Mouse (Mus musculus) lung, postnatal 4 days (tissue): ENCODE measurements around the gene Spaca3.
A peak's percentile ranks its signal among the peaks of the same experiment; 100 is the strongest.

Source experiments
- DNase-seq, 2 experiments: peaks; one replicate each; pipeline ENCODE4 v3.0.0; 2021

Spaca3 gene

GRCm38 (mm10) chr11:80858065-80858464 lies at the start of gene Spaca3:
Spaca3 (plus strand) TSS chr11:80858365.
- no peak for DNase-seq

GRCm38 (mm10) chr11:80808551-80809070 lies 49.6 kb upstream of the Spaca3 start:
- peak; percentile 49 to 69 for DNase-seq

- no peak for DNase-seq
These were observed 48.5 kb upstream of the Spaca3 start for GRCm38 (mm10) chr11:80809666-80809992.

DNA sequence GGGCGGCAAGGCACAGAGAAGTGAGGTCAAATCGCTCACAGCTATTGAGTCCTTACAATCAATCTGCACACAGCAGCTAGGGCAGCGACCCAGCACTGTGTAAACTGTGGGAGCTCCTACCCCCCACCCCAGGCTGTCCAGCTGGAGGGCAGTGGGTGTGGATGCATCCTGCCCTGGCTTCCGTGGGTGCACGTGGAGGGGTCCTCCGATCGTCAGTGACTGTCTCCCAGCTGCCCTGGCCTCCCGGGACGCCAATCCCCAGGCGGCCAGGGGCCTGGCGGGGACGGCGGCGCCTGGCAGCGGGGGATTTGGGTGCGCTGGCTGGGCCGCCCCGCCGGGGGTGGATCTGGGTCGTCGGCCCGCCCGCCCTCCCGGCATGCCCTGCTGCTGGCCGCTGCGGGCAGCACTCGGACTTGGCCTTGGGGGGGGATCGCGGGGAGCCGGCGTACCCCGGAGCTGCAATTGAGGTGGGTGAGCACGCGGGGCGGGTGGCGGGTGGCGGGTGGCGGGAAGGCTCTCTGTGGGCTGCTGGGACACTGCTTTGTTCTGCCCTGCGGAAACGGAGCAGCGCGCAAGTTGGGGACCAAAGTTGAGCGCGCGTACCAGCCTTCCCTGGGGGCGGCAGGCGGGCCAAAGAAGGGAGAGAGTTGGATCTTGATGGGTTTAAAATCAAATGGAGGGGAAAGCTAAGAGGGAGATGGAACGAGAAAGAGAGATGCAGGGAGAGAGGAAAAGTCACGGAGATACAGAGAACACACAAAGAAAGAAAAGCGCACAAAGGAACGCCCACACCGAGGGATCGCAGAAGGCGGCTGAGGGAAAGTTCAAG lies 48.0 kb upstream of the Spaca3 start, which contains the start of gene Tmem98:
Gene Tmem98 (plus strand): TSS at position 183 of the 829 bp plus-strand sequence.
- DNase-seq, result peak; percentile 66 to 80

GRCm38 (mm10) chr11:80811156-80811555 lies 47.0 kb upstream of the Spaca3 start:
- DNase-seq, result no peak

DNA sequence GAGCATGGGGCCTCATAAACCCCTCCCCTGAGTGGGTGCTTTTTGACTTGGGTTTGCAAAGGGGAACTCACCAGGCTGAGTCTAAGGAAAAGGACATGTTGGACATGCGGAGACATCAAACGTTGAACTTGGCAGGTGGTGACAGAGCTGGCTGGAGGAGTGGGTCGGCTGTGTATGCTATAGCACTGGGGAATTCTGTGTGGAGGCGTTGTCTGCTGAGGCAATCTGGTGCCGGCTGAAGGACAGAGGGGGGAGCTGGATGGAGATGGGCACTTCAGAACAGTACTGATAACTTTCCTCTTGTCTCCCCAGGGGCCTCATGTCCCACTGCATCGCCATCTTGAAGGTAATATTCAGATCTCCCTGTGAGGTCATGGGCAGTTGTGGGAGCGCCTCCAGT lies 42.8 kb upstream of the Spaca3 start:
- DNase-seq, result no peak

DNA sequence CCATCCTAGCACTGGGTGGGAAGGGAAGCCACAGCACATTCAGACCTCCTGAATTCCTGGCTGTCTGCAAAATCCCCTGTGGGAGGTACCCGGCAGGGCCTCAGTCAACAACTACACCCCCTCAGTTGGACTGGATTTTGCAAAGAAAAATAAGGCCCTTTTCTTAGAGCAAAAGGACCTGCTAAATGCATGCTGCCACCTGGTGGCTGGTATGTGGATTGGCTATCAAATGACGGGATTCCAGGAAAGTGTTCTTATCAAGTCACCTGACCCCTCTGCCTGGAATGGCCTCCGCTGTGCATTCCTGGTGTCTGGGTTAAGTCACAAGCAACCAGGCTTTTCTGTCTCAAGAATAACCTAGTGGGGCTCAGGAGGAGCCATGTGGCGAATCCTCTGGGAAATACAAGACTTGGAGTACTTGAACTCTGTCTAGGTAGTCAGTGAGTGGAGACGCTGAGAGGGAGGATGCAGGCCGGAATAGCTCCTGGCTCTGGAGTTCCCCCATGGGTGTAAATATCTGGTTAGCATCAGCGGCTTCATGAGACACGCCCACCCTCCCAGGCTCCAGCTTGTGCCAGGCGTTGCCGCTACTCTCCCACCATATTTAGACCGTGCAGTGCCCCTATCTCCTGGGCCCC lies 40.0 kb upstream of the Spaca3 start:
- peak; percentile 84 to 86 for DNase-seq

DNA sequence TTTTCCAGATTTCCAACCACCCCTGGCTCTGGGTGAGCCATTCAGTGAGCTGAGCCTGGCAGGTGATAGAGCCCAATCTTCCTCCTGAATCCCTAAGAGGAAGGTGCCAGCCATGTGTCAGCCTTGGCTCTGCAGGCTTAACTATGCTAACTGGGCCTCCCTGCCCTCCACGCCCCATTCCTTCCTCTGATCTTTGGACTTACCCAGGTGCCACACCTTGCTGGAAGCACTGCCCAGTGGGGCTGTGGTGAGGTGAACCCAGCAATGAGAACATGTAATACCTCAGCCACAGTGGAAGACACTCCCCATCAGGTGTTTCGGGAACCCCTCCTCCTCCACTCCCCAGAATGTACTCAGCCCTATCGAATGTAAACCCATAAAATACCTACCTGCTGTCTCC lies 38.1 kb upstream of the Spaca3 start:
- peak in 1 of 2 experiments; percentile 66 for DNase-seq

- peak; percentile 54 to 68 for DNase-seq
These were observed 36.9 kb upstream of the Spaca3 start for GRCm38 (mm10) chr11:80821296-80821695.

DNA sequence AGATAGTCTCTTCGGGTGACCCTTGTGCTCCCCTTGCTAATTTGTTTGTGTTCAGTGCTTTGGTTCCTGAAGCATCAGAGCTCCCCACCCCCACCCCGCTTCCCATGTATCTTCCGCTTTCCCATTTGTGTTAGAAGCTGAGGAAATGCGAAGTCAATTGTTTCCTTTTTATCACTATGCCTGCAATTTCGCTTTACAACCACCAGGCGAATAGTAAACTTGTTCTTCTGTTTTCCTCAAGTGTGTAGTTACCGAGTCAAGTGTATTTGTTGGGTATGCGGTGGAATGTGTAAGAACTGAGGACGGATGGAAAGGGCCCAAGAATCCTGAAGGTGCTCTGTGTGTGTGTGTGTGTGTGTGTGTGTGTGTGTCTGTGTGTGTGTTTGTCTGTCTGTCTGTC lies 36.4 kb upstream of the Spaca3 start:
- DNase-seq, result no peak

DNA sequence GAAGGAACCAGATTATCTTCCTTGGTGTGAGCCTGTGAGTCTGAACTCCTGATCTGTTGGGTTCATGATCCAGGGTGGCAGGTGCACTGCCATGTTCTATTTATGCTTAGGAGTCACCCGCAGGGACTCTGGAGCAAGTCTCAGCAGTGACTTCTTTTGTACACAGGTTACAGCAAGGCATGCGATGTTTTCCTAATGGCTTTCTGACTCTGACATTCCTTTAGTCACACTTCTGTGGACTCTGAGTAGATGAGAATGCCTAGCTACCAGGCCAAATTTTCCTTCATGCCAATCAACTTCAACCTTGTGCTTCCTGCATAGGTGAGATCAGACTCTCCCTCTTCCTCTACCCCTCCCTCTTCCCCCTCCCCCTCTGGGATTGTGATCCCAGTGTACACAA lies 22.8 kb upstream of the Spaca3 start:
- DNase-seq, result no peak

GRCm38 (mm10) chr11:80835841-80836240 lies 22.3 kb upstream of the Spaca3 start:
- no peak for DNase-seq

DNA sequence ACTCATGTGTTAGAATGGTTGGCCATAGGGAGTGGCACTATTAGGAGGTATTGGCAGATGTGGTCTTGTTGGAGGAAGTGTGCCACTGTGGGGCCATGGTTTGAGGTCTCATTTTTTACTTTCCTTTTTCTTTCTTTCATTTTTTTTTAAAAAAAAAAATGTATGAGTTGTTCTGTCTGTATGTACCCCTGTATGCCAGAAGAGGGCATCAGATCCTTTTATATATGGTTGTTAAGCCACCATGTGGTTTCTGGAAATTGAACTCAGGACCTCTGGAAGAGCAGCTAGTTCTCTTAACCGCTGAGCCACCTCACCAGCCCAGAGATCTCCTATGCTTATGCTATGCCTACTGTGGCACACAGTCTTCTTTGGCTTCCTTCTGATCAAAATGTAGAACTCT lies 19.4 kb upstream of the Spaca3 start:
- DNase-seq, result no peak

DNA sequence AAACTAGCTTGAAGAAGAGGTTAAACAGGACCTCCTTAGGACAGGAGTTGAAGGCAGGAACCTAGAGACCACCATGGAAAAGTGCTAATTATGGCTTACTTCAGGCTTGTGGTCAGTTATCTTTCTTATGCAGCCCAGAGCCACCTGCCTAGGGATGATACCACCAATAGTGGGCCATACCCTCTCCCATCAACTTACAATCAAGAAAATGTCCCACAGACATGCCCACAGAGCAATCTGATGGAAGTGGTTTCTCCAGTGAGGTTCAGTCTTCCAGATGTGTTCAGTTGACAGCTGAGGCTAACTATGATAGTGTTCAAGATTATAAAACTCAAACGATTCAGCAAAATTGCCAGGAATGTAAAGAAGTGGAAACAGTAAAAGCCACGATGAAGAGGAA lies 14.7 kb upstream of the Spaca3 start:
- no peak for DNase-seq

DNA sequence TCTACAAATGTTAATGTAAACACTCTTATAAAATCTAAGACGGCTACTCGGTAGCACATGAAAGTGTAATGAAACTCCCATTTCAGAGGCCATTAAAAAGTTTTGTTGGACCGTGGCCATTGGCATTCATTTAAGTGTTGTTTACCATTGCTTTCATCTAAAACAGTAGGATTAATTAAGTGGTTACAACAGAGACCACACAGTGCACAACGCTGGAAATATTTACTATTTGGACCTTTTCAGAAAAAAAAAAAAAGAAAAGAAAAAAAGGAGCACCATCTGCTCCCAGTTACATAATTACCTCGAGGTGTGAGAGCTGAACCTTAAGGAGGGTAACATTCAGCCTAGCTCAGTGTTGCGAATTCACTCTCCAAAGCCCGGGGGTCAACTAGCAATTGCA lies 12.7 kb upstream of the Spaca3 start:
- DNase-seq, result peak in 1 of 2 experiments; percentile 43

GRCm38 (mm10) chr11:80846115-80846514 lies 12.1 kb upstream of the Spaca3 start:
- DNase-seq, result no peak

GRCm38 (mm10) chr11:80848131-80848530 lies 10.0 kb upstream of the Spaca3 start:
- no peak for DNase-seq

DNA sequence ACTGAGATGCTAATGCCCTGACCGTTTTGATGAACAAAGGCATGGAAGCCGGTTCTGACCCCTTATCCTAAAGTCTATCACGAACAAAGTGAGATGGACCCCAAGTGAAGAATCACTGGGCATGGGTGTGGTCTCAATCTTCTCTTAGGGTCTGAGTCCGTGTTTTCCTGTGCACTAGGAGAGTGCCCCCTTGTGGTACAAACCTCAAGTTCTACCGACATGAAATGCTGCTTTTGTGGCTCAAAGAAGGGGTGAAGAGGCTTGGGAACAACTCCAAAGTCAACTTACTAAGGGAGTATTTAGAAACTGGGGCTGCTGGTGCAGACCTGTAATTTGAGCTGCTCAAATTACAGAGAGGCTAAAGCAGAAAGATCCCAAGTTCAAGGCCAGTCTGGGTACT lies 6.3 kb upstream of the Spaca3 start:
- peak in 1 of 2 experiments; percentile 41 for DNase-seq

- DNase-seq, result no peak
These were observed 5.2 kb upstream of the Spaca3 start for GRCm38 (mm10) chr11:80853014-80853413.

GRCm38 (mm10) chr11:80854430-80854829 lies 3.7 kb upstream of the Spaca3 start:
- DNase-seq, result no peak

DNA sequence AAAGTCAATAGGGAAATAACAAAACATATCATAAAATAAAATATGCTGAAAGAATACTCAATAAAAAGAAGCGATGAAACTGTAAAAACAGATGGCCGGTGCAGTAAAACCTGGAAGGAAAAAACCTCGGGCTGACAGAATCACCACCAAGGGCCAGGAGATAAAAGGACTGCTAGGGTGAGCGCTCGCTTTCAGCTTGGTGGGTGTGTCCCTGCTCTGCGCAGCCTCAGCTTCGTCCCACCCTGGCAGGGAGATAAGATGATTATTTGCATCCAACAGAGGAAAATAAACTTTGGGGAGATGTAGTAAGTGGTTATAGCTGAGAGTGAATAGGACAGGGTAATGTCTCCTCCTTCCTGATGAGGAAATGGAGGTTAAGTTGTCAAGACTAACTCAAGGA lies 3.3 kb upstream of the Spaca3 start:
- DNase-seq, result no peak

GRCm38 (mm10) chr11:80856827-80857226 lies 1.3 kb upstream of the Spaca3 start:
- no peak for DNase-seq

- DNase-seq, result no peak
These were observed 4.8 kb downstream of the Spaca3 start for GRCm38 (mm10) chr11:80862941-80863340.

DNA sequence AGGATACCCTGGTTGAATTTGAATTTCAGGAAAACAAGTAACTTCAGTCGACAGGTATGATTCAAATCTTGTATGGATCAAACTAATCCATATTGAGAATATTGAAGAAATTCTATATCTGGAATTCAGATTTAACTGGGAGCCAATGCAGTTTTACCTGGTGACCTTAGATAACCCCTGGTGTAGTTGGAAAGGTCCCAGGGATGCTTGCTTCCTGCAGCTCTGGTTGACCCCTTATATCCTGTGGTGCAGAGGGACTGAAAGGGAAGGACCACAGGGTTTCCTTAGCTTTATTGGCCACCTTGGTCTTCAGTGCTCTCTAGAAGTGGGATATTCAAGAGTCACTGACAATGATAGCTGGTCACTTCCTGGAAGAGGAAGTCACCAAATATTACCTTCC lies 9.9 kb downstream of the Spaca3 start:
- no peak for DNase-seq
